Mouse (Mus musculus) liver, embryonic 14.5 days (tissue): ENCODE results near the gene Oxct2b.

Experiments
- CTCF ChIP-seq: IDR thresholded peaks from 2 replicates; pipeline ENCODE4 v1.5.1; 2016; ENCODE audit warnings: antibody characterized with exemption, low read depth, control low read depth
- EP300 ChIP-seq: IDR thresholded peaks from 2 replicates; pipeline ENCODE4 v1.6.1; 2016; ENCODE audit warnings: antibody characterized with exemption, low read depth

DNA sequence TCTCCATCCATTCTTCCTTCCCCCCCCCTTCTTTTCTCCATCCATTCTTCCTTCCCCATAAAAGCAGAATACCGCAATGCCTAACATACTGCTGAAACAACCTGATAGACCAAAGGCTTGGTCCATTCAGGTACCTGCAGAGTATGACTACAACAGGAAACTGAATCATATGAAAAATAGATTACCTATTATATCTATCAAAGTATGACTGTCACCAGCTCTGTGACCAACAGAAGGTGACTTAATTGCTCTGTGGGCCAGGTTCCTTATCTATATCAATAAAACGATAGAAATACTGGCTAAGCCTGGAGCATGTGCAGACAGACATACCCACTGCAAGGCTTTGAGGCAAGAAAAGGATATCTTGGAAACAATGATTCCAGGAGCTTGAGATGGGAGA lies 39.4 kb downstream of the Oxct2b start:
- TF ChIP-seq CTCF, result no peak
- no peak for TF ChIP-seq EP300
